Mouse (Mus musculus) erythroid progenitor cell, adult 5-6 weeks (primary cell): ENCODE results near the gene Gm36210. TPM values are rescaled to one million over a fixed set of nuclear protein-coding genes. Genes with fewer than 3 reads are reported as not detected.
"Not testable (repeated sequence)": the region's sequence is repeated elsewhere in the genome, so short reads cannot be mapped to it uniquely, and the experiment has no call there.

ENCODE experiments used
- ATAC-seq: replicated peaks from 2 replicates; pipeline ENCODE4 v1.8.0; 2016; ENCODE audit warnings: moderate number of reproducible peaks, mild to moderate bottlenecking, moderate TSS enrichment, inconsistent platforms; ENCODE audit not compliant: poor library complexity, low FRiP score, severe bottlenecking
- total RNA-seq, 2 experiments: library from RNA; stranded (forward) in 1 of 2; stranded (reverse) in 1 of 2; fragments of 150-400 nt in 1 of 2; fragments of 186-747, 209-891 nt in 1 of 2; gene quantifications; 2 replicates each; pipeline versions ENCODE4 v1.2.3 to v1.2.4; 2015 to 2017; ENCODE audit warnings: low replicate concordance in 2 of 2

Gene Gm36210
- total RNA-seq, 2 experiments from 2014 or later: not detected

- 0 out of 2 replicates have a peak, but pooled peaks have one; percentile 41 for ATAC-seq
Measured at GRCm38 (mm10) chr7:4898851-4899648, 7.3 kb downstream of the Gm36210 start.

- ATAC-seq: no peak
Measured at GRCm38 (mm10) chr7:4895186-4895585, 11.1 kb downstream of the Gm36210 start.

DNA sequence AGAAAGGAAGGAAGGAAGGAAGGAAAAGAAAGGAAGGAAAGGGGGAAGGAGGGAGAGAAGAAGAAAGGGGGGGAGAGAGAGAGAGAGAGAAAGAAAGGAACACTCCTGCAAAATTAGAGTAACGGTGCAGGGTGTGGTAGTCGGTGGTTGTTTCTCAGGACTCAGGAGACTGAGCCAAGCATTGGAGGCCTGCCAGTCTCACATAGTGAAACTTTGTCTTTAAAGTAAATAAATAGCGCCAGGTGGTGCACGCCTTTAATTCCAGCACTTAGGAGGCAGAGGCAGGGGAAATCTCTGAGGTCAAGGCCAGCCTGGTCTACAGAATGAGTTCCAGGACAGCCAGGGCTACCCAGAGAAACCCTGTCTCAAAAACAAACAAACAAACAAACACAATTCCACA is 19.6 kb downstream of the Gm36210 start:
- no peak for ATAC-seq

GRCm38 (mm10) chr7:4879036-4879435 is 27.3 kb downstream of the Gm36210 start:
- ATAC-seq: not testable (repeated sequence)

DNA sequence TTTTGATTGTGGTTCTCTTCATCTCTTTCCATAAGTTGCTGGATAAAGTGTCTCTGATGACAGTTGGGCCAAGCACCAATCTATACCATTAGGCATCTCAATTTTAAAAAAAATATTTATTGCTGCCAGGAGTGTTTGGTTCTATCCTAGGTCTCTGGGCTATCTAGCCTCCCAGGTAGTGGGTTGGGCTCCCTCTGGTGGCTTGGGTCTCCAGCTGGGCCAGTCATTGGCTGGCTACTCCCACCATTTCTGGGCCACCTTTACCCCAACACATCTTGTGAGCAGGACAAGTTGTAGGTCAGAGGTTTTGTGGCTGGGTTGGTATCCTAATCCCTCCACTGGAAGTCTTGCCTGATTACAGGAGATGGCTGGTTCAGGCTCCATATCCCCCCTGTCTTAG is 28.1 kb downstream of the Gm36210 start:
- no peak for ATAC-seq

DNA sequence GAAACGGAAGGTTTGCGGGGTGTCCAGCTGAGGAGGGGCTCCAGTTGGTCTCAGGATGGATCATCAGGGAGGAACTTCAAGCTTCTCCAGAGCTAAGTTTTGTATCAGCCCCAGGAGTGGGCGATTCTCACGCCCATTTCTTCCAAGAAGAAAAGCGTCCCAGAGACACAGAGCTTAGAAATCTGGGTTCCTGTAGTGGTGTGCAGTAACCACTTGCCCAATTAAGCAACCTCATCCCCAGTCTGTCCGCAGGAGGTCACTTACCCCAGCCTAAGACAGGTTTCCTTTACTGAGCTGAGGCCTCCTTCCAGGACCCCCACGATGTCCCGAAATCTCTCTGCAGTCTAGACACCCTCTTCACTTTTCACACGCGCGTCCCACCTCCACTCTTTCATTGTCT is 29.1 kb downstream of the Gm36210 start:
- ATAC-seq: no peak

DNA sequence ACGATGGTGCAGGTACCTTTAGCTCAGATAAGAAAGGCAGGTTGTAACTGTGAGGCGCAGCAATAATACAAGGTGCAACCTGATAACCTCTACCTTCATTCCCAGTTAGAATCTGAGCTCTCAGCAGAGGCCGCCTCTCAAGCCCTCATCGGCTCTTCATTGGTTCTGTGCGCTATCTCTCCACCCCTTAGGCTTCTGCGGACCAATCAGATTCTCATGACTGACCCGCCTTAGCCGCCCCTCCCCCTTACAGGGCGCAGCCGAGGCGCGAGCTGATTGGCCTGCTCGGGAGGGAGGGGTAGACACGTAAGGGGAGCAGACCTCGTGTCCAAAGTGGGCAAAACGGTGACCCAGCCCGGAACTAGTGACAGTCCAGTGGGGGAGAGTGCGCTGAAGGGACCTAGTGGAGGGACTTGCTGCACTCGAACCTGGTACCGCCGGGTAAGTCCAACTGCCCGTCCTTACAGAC is 29.5 kb downstream of the Gm36210 start, which contains the start of gene Isoc2a:
Gene Isoc2a (plus strand): TSS at position 401 of the 469 bp plus-strand sequence.
- ATAC-seq: peak; percentile 99

GRCm38 (mm10) chr7:4870133-4870532 is 36.2 kb downstream of the Gm36210 start, which contains the start of gene Isoc2b:
TSS of gene Isoc2b (minus strand) at chr7:4870258.
- ATAC-seq: no peak

- no peak for ATAC-seq
Measured at GRCm38 (mm10) chr7:4866631-4867180, 39.6 kb downstream of the Gm36210 start.

- peak; percentile 99 for ATAC-seq
Measured at GRCm38 (mm10) chr7:4865579-4866493, 40.5 kb downstream of the Gm36210 start.

DNA sequence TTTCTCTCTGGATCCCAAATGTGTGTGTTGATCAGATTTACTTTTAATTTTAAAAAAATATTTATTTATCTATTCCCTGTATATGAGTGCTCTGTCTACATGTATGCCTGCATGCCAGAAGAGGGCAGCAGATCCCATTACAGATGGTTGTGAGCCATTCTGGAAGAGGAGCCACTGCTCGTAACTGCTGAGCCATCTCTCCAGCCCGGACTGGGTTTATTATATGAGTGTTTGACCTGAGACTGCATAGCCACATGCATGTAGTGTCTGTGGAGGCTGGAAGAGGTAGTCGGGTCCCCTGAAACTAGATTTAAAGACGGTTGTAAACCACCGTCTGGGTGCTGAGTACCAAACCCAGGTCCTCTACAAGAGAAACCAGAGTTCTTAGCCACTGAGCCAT is 41.2 kb downstream of the Gm36210 start:
- 0 out of 2 replicates have a peak, but pooled peaks have one; percentile 16 for ATAC-seq

DNA sequence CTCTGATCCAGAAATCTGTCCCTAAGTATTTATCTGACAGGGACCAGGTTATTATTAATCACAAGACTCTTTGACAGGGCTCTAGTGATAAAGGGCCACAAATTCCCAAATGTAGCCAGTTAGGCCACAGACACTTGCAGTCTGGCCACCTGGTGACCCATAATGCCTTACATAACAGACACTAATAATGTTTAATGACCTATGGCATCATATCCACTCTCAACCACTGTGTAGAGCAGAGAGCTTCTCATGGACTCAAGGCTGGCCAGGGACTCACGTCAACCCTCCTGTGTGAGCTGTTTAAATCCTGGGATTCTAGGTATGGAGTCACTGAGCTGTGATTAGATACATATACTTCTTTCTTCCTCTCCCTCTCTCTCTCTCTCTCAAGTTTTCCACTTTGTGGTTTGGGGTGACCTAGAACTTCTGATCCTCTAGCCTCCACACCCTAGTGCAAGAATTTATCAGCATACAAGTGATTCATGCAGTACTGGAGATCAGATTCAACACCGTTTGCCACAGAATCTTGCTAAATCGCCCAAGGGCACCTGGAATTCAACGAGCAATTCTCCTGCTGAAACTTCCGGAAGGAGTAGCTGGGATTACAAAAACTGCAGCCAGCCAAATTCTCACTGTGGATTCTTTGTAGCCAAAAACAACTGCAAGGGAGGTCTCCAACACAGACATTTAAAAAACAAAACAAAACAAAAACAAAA is 42.0 kb downstream of the Gm36210 start:
- no peak for ATAC-seq

GRCm38 (mm10) chr7:4863541-4864080 is 42.7 kb downstream of the Gm36210 start:
- ATAC-seq: no peak

DNA sequence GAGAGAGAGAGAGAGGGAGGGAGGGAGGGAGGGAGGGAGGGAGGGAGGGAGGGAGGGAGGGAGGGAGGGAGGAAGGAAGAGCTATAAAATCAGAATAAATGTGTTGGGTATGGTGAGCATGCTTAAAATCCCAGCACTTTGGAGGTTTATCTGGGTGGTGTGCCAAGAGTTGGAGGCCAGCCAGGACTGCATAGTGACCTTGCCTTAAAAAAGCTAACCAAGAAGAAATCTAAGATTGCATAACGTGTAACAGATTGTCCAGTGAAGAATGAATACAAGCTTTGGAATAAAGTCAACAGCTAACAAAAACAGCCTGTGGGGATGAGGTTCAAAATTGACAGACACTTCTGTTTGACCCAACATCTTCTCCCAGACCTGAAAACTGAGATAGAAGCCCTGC is 43.3 kb downstream of the Gm36210 start:
- ATAC-seq: no peak

- not testable (repeated sequence) for ATAC-seq
Measured at GRCm38 (mm10) chr7:4860926-4861325, 45.4 kb downstream of the Gm36210 start.

- no peak for ATAC-seq
Measured at GRCm38 (mm10) chr7:4859418-4859978, 46.8 kb downstream of the Gm36210 start.

- ATAC-seq: no peak
Measured at GRCm38 (mm10) chr7:4857321-4857720, 49.0 kb downstream of the Gm36210 start.

- ATAC-seq: no peak
Measured at GRCm38 (mm10) chr7:4856508-4856907, 49.8 kb downstream of the Gm36210 start.

DNA sequence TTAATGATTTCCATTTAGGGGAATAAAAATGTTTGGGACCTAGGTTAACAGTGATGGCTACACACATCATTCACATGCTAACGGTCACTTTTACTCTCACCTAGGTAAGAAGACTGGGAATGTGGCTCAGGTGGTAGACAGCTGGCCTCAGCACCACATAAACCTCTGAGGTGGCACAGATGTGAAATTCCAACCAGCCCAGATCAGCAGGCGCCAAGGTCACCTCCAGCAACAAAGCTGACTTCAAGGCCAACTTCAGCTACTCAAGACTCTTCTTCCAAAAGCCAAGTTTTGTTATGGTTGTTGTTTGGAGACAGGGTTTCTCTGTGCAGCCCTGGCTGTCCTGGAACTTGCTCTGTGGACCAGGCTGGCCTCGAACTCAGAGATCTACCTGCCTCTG is 52.7 kb downstream of the Gm36210 start:
- no peak for ATAC-seq
